Mouse (Mus musculus) ES-E14 (cell line): Measurements from ENCODE around the gene Pcdh7.

ENCODE experiments used
- CHD2 ChIP-seq: IDR thresholded peaks from 2 replicates; pipeline ENCODE4 v1.6.1; 2014; ENCODE audit warnings: mild to moderate bottlenecking, low read depth, low read length, inconsistent platforms
- HCFC1 ChIP-seq: IDR thresholded peaks from 2 replicates; pipeline ENCODE4 v1.6.1; 2012; ENCODE audit warnings: low read length, inconsistent platforms, borderline replicate concordance; ENCODE audit not compliant: insufficient read depth
- MAFK ChIP-seq: IDR thresholded peaks from 2 replicates; pipeline ENCODE4 v1.6.1; 2014; ENCODE audit warnings: mild to moderate bottlenecking, low read depth, low read length, inconsistent platforms; ENCODE audit not compliant: insufficient read depth
- ZC3H11A ChIP-seq: IDR thresholded peaks from 2 replicates; pipeline ENCODE4 v1.6.1; 2012; ENCODE audit warnings: low read depth, mild to moderate bottlenecking, inconsistent platforms, low read length, borderline replicate concordance
- ZNF384 ChIP-seq: IDR thresholded peaks from 2 replicates; pipeline ENCODE4 v1.6.1; 2012; ENCODE audit warnings: low read depth, low read length, inconsistent platforms

- TF ChIP-seq ZNF384 (no peak), HCFC1 (no peak), CHD2 (no peak), ZC3H11A (no peak), MAFK (no peak)
These were observed 326.4 kb downstream of the Pcdh7 start for GRCm38 (mm10) chr5:58044216-58044615.
